Mouse (Mus musculus): ENCODE measurements around the gene Eya4. TPM values are rescaled to one million over a fixed set of nuclear protein-coding genes. Genes with fewer than 3 reads are reported as not detected.

Eya4 gene
- polyA plus RNA-seq, 1 experiment = 0.47 TPM

GRCm38 (mm10) chr10:23348893-23349391 is 1.6 kb downstream of the Eya4 start:
- WGBS = 2% methylated on average over 22 of the region's 22 CpGs
- Histone ChIP-seq H3K27ac (ENCODE audit: insufficient read depth, low read depth, low read length) (no peak overlapping the region), H3K4me1 (ENCODE audit: control insufficient read depth, insufficient read depth, low read length) (no peaks in the 10 kb centered on the region), H3K36me3 (ENCODE audit: control insufficient read depth, insufficient read depth, low read length) (no peaks in the 10 kb centered on the region), H3K4me3 (ENCODE audit: insufficient read depth, low read depth, low read length) (peak overlapping the region; percentile 49), H3K27me3 (replicated peaks; ENCODE audit: control insufficient read depth, insufficient read depth, low read length) (no peaks in the 10 kb centered on the region)
- DNase-seq = no peak
- TF ChIP-seq POLR2A (IDR thresholded peaks at IDR 0.05; ENCODE audit: low read depth, low read length) (no peak), CTCF (conservative IDR thresholded peaks at IDR 0.05; ENCODE audit: insufficient read depth, insufficient read length, low read depth, low read length) (no peak)

- TF ChIP-seq CTCF (conservative IDR thresholded peaks at IDR 0.05; ENCODE audit: insufficient read depth, insufficient read length, low read depth, low read length) = no peak
- TF ChIP-seq POLR2A (IDR thresholded peaks at IDR 0.05; ENCODE audit: low read depth, low read length) = no peak
- Histone ChIP-seq H3K27ac (ENCODE audit: insufficient read depth, low read depth, low read length) (no peak overlapping the region), H3K27me3 (replicated peaks; ENCODE audit: control insufficient read depth, insufficient read depth, low read length) (no peaks in the 10 kb centered on the region), H3K4me3 (ENCODE audit: insufficient read depth, low read depth, low read length) (0 out of 2 replicates have a peak overlapping the region, but pooled peaks have one; percentile 17), H3K36me3 (ENCODE audit: control insufficient read depth, insufficient read depth, low read length) (no peaks in the 10 kb centered on the region), H3K4me1 (ENCODE audit: control insufficient read depth, insufficient read depth, low read length) (no peaks in the 10 kb centered on the region)
- WGBS = 10% methylated on average over 34 of the region's 34 CpGs
- DNase-seq = no peak
Measured at GRCm38 (mm10) chr10:23348101-23348892, 2.3 kb downstream of the Eya4 start.

GRCm38 (mm10) chr10:23337250-23337649 is 13.3 kb downstream of the Eya4 start:
- no peak overlapping the region for H3K27ac ChIP-seq (ENCODE audit: insufficient read depth, low read depth, low read length)
- H3K4me1 ChIP-seq (ENCODE audit: control insufficient read depth, insufficient read depth, low read length) = no peaks in the 10 kb centered on the region
- DNase-seq = no peak
- TF ChIP-seq CTCF (conservative IDR thresholded peaks at IDR 0.05; ENCODE audit: insufficient read depth, insufficient read length, low read depth, low read length) = no peak
- no peak for TF ChIP-seq POLR2A (IDR thresholded peaks at IDR 0.05; ENCODE audit: low read depth, low read length)
- H3K36me3 ChIP-seq (ENCODE audit: control insufficient read depth, insufficient read depth, low read length) = no peaks in the 10 kb centered on the region
- H3K4me3 ChIP-seq (ENCODE audit: insufficient read depth, low read depth, low read length) = no peak overlapping the region
- 39% methylated on average over 1 of the region's 1 CpGs for WGBS
- no peaks in the 10 kb centered on the region for H3K27me3 ChIP-seq (replicated peaks; ENCODE audit: control insufficient read depth, insufficient read depth, low read length)

- Histone ChIP-seq H3K4me3 (ENCODE audit: insufficient read depth, low read depth, low read length) (no peak overlapping the region), H3K4me1 (ENCODE audit: control insufficient read depth, insufficient read depth, low read length) (no peaks in the 10 kb centered on the region), H3K36me3 (ENCODE audit: control insufficient read depth, insufficient read depth, low read length) (no peaks in the 10 kb centered on the region), H3K27me3 (replicated peaks; ENCODE audit: control insufficient read depth, insufficient read depth, low read length) (no peaks in the 10 kb centered on the region), H3K27ac (ENCODE audit: insufficient read depth, low read depth, low read length) (no peak overlapping the region)
- TF ChIP-seq CTCF (conservative IDR thresholded peaks at IDR 0.05; ENCODE audit: insufficient read depth, insufficient read length, low read depth, low read length) (no peak), POLR2A (IDR thresholded peaks at IDR 0.05; ENCODE audit: low read depth, low read length) (no peak)
- WGBS = 43% methylated on average over 5 of the region's 5 CpGs
- no peak for DNase-seq
Measured at GRCm38 (mm10) chr10:23332768-23333167, 17.8 kb downstream of the Eya4 start.

- 74% methylated on average over 6 of the region's 6 CpGs for WGBS
- H3K4me1 ChIP-seq (ENCODE audit: control insufficient read depth, insufficient read depth, low read length) = no peaks in the 10 kb centered on the region
- TF ChIP-seq POLR2A (IDR thresholded peaks at IDR 0.05; ENCODE audit: low read depth, low read length) (no peak), CTCF (conservative IDR thresholded peaks at IDR 0.05; ENCODE audit: insufficient read depth, insufficient read length, low read depth, low read length) (no peak)
Measured at GRCm38 (mm10) chr10:23327651-23328050, 22.9 kb downstream of the Eya4 start.

GRCm38 (mm10) chr10:23322275-23322674 is 28.3 kb downstream of the Eya4 start:
- TF ChIP-seq POLR2A (IDR thresholded peaks at IDR 0.05; ENCODE audit: low read depth, low read length) (no peak), CTCF (conservative IDR thresholded peaks at IDR 0.05; ENCODE audit: insufficient read depth, insufficient read length, low read depth, low read length) (no peak)
- 87% methylated on average over 4 of the region's 4 CpGs for WGBS
- Histone ChIP-seq H3K27ac (ENCODE audit: insufficient read depth, low read depth, low read length) (no peak overlapping the region), H3K27me3 (replicated peaks; ENCODE audit: control insufficient read depth, insufficient read depth, low read length) (no peaks in the 10 kb centered on the region), H3K4me3 (ENCODE audit: insufficient read depth, low read depth, low read length) (no peak overlapping the region), H3K36me3 (ENCODE audit: control insufficient read depth, insufficient read depth, low read length) (no peaks in the 10 kb centered on the region), H3K4me1 (ENCODE audit: control insufficient read depth, insufficient read depth, low read length) (no peaks in the 10 kb centered on the region)
- no peak for DNase-seq

More at GRCm38 (mm10) chr10:23327651-23328050, 22.9 kb downstream of the Eya4 start:
- Histone ChIP-seq H3K27me3 (replicated peaks; ENCODE audit: control insufficient read depth, insufficient read depth, low read length) (no peaks in the 10 kb centered on the region), H3K36me3 (ENCODE audit: control insufficient read depth, insufficient read depth, low read length) (no peaks in the 10 kb centered on the region), H3K4me3 (ENCODE audit: insufficient read depth, low read depth, low read length) (no peak overlapping the region), H3K27ac (ENCODE audit: insufficient read depth, low read depth, low read length) (no peak overlapping the region)
- peak; percentile 7 for DNase-seq

- TF ChIP-seq POLR2A (IDR thresholded peaks at IDR 0.05; ENCODE audit: low read depth, low read length) = no peak
- no peak for TF ChIP-seq CTCF (conservative IDR thresholded peaks at IDR 0.05; ENCODE audit: insufficient read depth, insufficient read length, low read depth, low read length)
- Histone ChIP-seq H3K36me3 (ENCODE audit: control insufficient read depth, insufficient read depth, low read length) (no peaks in the 10 kb centered on the region), H3K4me3 (ENCODE audit: insufficient read depth, low read depth, low read length) (no peak overlapping the region), H3K4me1 (ENCODE audit: control insufficient read depth, insufficient read depth, low read length) (no peaks in the 10 kb centered on the region), H3K27ac (ENCODE audit: insufficient read depth, low read depth, low read length) (no peak overlapping the region), H3K27me3 (replicated peaks; ENCODE audit: control insufficient read depth, insufficient read depth, low read length) (no peaks in the 10 kb centered on the region)
- WGBS = 88% methylated on average over 3 of the region's 3 CpGs
- no peak for DNase-seq
Measured at GRCm38 (mm10) chr10:23295616-23296015, 55.0 kb downstream of the Eya4 start.
